Mouse (Mus musculus) heart, adult 11 months (tissue): Measurements from ENCODE around the gene Aqp3.

Source experiments
- DNase-seq: peaks from one replicate; pipeline ENCODE4 v3.0.0; 2022

The Aqp3 gene

GRCm38 (mm10) chr4:41097871-41098576, at the start of gene Aqp3:
Gene Aqp3 (minus strand): TSS chr4:41098183.
- DNase-seq, result no peak

GRCm38 (mm10) chr4:41142601-41143000, 44.6 kb upstream of the Aqp3 start:
- no peak for DNase-seq

- no peak for DNase-seq
Measured at GRCm38 (mm10) chr4:41140174-41140875, 42.3 kb upstream of the Aqp3 start.

GRCm38 (mm10) chr4:41136811-41137210, 38.8 kb upstream of the Aqp3 start:
- DNase-seq, result no peak

GRCm38 (mm10) chr4:41136454-41136805, 38.4 kb upstream of the Aqp3 start:
- DNase-seq, result peak; percentile 96

- DNase-seq, result peak; percentile 99
Measured at GRCm38 (mm10) chr4:41135711-41136453, 37.9 kb upstream of the Aqp3 start, which contains the start of gene Ube2r2. Gene Ube2r2 (plus strand): TSS chr4:41135743.

- peak; percentile 99 for DNase-seq
Measured at GRCm38 (mm10) chr4:41134935-41135710, 37.1 kb upstream of the Aqp3 start.

GRCm38 (mm10) chr4:41133529-41134291, 35.7 kb upstream of the Aqp3 start:
- DNase-seq, result no peak

- DNase-seq, result no peak
Measured at GRCm38 (mm10) chr4:41132471-41132870, 34.5 kb upstream of the Aqp3 start.

GRCm38 (mm10) chr4:41129836-41130235, 31.9 kb upstream of the Aqp3 start:
- DNase-seq, result no peak

- peak; percentile 94 for DNase-seq
Measured at GRCm38 (mm10) chr4:41129406-41129805, 31.4 kb upstream of the Aqp3 start.

GRCm38 (mm10) chr4:41124180-41124951, 26.4 kb upstream of the Aqp3 start, which contains the start of gene Nol6:
Gene Nol6 (minus strand): TSS chr4:41124455.
- DNase-seq, result peak; percentile 100

- peak; percentile 94 for DNase-seq
Measured at GRCm38 (mm10) chr4:41118706-41119292, 20.8 kb upstream of the Aqp3 start.

- DNase-seq, result no peak
Measured at GRCm38 (mm10) chr4:41116817-41117216, 18.8 kb upstream of the Aqp3 start.

GRCm38 (mm10) chr4:41115793-41116192, 17.8 kb upstream of the Aqp3 start:
- DNase-seq, result no peak

GRCm38 (mm10) chr4:41115074-41115473, 17.1 kb upstream of the Aqp3 start:
- no peak for DNase-seq

- DNase-seq, result no peak
Measured at GRCm38 (mm10) chr4:41114358-41115070, 16.5 kb upstream of the Aqp3 start.

- DNase-seq, result no peak
Measured at GRCm38 (mm10) chr4:41108717-41109425, 10.9 kb upstream of the Aqp3 start.

GRCm38 (mm10) chr4:41107440-41107839, 9.5 kb upstream of the Aqp3 start:
- no peak for DNase-seq
